Mouse (Mus musculus) small intestine, adult 2 months (tissue): ENCODE results near the gene Rab30. TPM values are rescaled to one million over a fixed set of nuclear protein-coding genes. Genes with fewer than 3 reads are reported as not detected.

Source experiments
- H3K27ac ChIP-seq: fragments of 200-500 bp; 2 replicates; pipeline ENCODE4 v1.5.1; 2012; ENCODE audit warnings: low read depth, low read length, control low read depth, inconsistent platforms; ENCODE audit not compliant: insufficient read depth
- H3K27me3 ChIP-seq: fragments of 200-500 bp; 2 replicates; pipeline ENCODE4 v1.6.1; 2012; ENCODE audit warnings: mild to moderate bottlenecking, moderate library complexity, low read length, inconsistent platforms; ENCODE audit not compliant: control insufficient read depth, insufficient read depth
- H3K36me3 ChIP-seq: fragments of 200-500 bp; 2 replicates; pipeline ENCODE4 v1.6.1; 2012; ENCODE audit warnings: mild to moderate bottlenecking, low read length, control low read depth, inconsistent platforms; ENCODE audit not compliant: control insufficient read depth, insufficient read depth
- H3K4me1 ChIP-seq: fragments of 200-500 bp; 2 replicates; pipeline ENCODE4 v1.6.1; 2012; ENCODE audit warnings: low read length, inconsistent platforms, mixed read lengths; ENCODE audit not compliant: control insufficient read depth, insufficient read depth, insufficient read length
- H3K4me3 ChIP-seq: fragments of 200-500 bp; 2 replicates; pipeline ENCODE4 v1.5.1; 2012; ENCODE audit warnings: low read depth, mild to moderate bottlenecking, control low read depth, inconsistent platforms, low read length, moderate library complexity
- CTCF ChIP-seq: fragments of 200-500 bp; IDR thresholded peaks from 2 replicates; pipeline ENCODE4 v1.5.1; 2012; ENCODE audit warnings: low read depth, mild to moderate bottlenecking, control low read depth, inconsistent platforms, low read length, moderate library complexity, mixed read lengths; ENCODE audit not compliant: insufficient replicate concordance, insufficient read length; ENCODE audit errors: extremely low read depth
- POLR2A ChIP-seq: fragments of 200-500 bp; IDR thresholded peaks from 2 replicates; pipeline ENCODE4 v1.6.1; 2012; ENCODE audit warnings: low read depth, mild to moderate bottlenecking, control low read depth, inconsistent platforms, low read length, moderate library complexity
- WGBS: fragments of 180-500 bp; shearing (Covaris S2); methylation state at CpG from one replicate; pipeline ENCODE4 v1.1.7; 2018; 5-methylcytosine and 5-hydroxymethylcytosine counted together
- polyA plus RNA-seq: library from polyadenylated mRNA; depleted of rRNA; stranded (reverse); fragments of >200 nt; gene quantifications from 2 replicates; pipeline ENCODE4 v1.2.3, GENCODE M21; 2012

The Rab30 gene
- polyA plus RNA-seq, 1 experiment = 6.9 TPM

- no peaks in the 10 kb centered on the region for H3K4me1 ChIP-seq
- TF ChIP-seq CTCF = no peak
- TF ChIP-seq POLR2A = no peak
- H3K36me3 ChIP-seq = peaks cover 2% of the 10 kb centered on the region; the same call in 1 of the 2 replicates
- H3K27me3 ChIP-seq = no peaks in the 10 kb centered on the region
- H3K27ac ChIP-seq = no peak overlapping the region
- H3K4me3 ChIP-seq = no peak overlapping the region
- WGBS = 49% methylated on average over 3 of the region's 3 CpGs
These were observed 10.4 kb upstream of the Rab30 start for GRCm38 (mm10) chr7:92730959-92731358.

- no peaks in the 10 kb centered on the region for H3K27me3 ChIP-seq
- 89% methylated on average over 7 of the region's 7 CpGs for WGBS
- H3K4me1 ChIP-seq = no peaks in the 10 kb centered on the region
- H3K4me3 ChIP-seq = no peak overlapping the region
- H3K36me3 ChIP-seq = peaks cover 7% of the 10 kb centered on the region
- H3K27ac ChIP-seq = no peak overlapping the region
- TF ChIP-seq CTCF (no peak), POLR2A (no peak)
These were observed 9.3 kb upstream of the Rab30 start for GRCm38 (mm10) chr7:92732136-92732535.

- WGBS = 72% methylated on average over 1 of the region's 1 CpGs
- H3K4me1 ChIP-seq = peaks cover 2% of the 10 kb centered on the region; the same call in 1 of the 2 replicates
- no peak overlapping the region for H3K4me3 ChIP-seq
- H3K36me3 ChIP-seq = peaks cover 14% of the 10 kb centered on the region
- no peak overlapping the region for H3K27ac ChIP-seq
- H3K27me3 ChIP-seq = no peaks in the 10 kb centered on the region
- no peak for TF ChIP-seq POLR2A
- no peak for TF ChIP-seq CTCF
These were observed 3.8 kb upstream of the Rab30 start for GRCm38 (mm10) chr7:92737560-92737959.

- Histone ChIP-seq H3K36me3 (peaks cover 14% of the 10 kb centered on the region), H3K27me3 (no peaks in the 10 kb centered on the region), H3K27ac (no peak overlapping the region), H3K4me1 (peaks cover 5% of the 10 kb centered on the region; the same call in 1 of the 2 replicates), H3K4me3 (no peak overlapping the region)
- WGBS = 36% methylated on average over 6 of the region's 6 CpGs
- TF ChIP-seq CTCF = no peak
- TF ChIP-seq POLR2A = no peak
These were observed 1.4 kb upstream of the Rab30 start for GRCm38 (mm10) chr7:92739956-92740355.

GRCm38 (mm10) chr7:92740411-92741115 is 840 bp upstream of the Rab30 start:
- no peaks in the 10 kb centered on the region for H3K27me3 ChIP-seq
- H3K4me1 ChIP-seq = peaks cover 5% of the 10 kb centered on the region; the same call in 1 of the 2 replicates
- H3K27ac ChIP-seq = peak overlapping the region; percentile 83
- no peak for TF ChIP-seq POLR2A
- TF ChIP-seq CTCF = no peak
- peaks cover 14% of the 10 kb centered on the region for H3K36me3 ChIP-seq
- H3K4me3 ChIP-seq = peak overlapping the region; percentile 78
- under 1% methylated on average over 23 of the region's 23 CpGs for WGBS

- Histone ChIP-seq H3K27ac (peak overlapping the region; percentile 76), H3K4me3 (peak overlapping the region; percentile 62)
- under 1% methylated on average over 9 of the region's 9 CpGs for WGBS
These were observed 452 bp downstream of the Rab30 start for GRCm38 (mm10) chr7:92741861-92742249.

GRCm38 (mm10) chr7:92742341-92742741 is 938 bp downstream of the Rab30 start:
- Histone ChIP-seq H3K36me3 (peaks cover 5% of the 10 kb centered on the region), H3K27me3 (no peaks in the 10 kb centered on the region), H3K4me1 (peaks cover 5% of the 10 kb centered on the region; the same call in 1 of the 2 replicates), H3K27ac (peak overlapping the region; percentile 76), H3K4me3 (no peak overlapping the region)
- TF ChIP-seq CTCF (no peak), POLR2A (no peak)
- under 1% methylated on average over 16 of the region's 16 CpGs for WGBS

More at GRCm38 (mm10) chr7:92741861-92742249, 452 bp downstream of the Rab30 start:
- Histone ChIP-seq H3K36me3 (peaks cover 8% of the 10 kb centered on the region), H3K4me1 (peaks cover 5% of the 10 kb centered on the region; the same call in 1 of the 2 replicates), H3K27me3 (no peaks in the 10 kb centered on the region)
- TF ChIP-seq CTCF (no peak), POLR2A (no peak)

- peak overlapping the region; percentile 76 for H3K27ac ChIP-seq
- TF ChIP-seq CTCF (no peak), POLR2A (no peak)
- WGBS = 2% methylated on average over 6 of the region's 6 CpGs
- no peaks in the 10 kb centered on the region for H3K27me3 ChIP-seq
- H3K4me1 ChIP-seq = peaks cover 5% of the 10 kb centered on the region; the same call in 1 of the 2 replicates
- peaks cover 2% of the 10 kb centered on the region for H3K36me3 ChIP-seq
- no peak overlapping the region for H3K4me3 ChIP-seq
These were observed 1.4 kb downstream of the Rab30 start for GRCm38 (mm10) chr7:92742774-92743173.
